Mouse (Mus musculus) right cerebral cortex, postnatal 4 days (tissue): Measurements from ENCODE around the gene Pgrmc1.
A peak's percentile ranks its signal among the peaks of the same experiment; 100 is the strongest.

Experiments used
- DNase-seq: peaks from one replicate; pipeline ENCODE4 v3.0.0-alpha.2; 2022

Gene Pgrmc1

GRCm38 (mm10) chrX:36604040-36604439 is 6.0 kb downstream of the Pgrmc1 start:
- no peak for DNase-seq

GRCm38 (mm10) chrX:36609117-36609516 is 11.1 kb downstream of the Pgrmc1 start:
- DNase-seq = no peak

- no peak for DNase-seq
These were observed 30.1 kb downstream of the Pgrmc1 start for GRCm38 (mm10) chrX:36628102-36628501.

GRCm38 (mm10) chrX:36630771-36631170 is 32.8 kb downstream of the Pgrmc1 start:
- DNase-seq = no peak

GRCm38 (mm10) chrX:36640046-36640445 is 42.0 kb downstream of the Pgrmc1 start:
- peak; percentile 16 for DNase-seq

GRCm38 (mm10) chrX:36644657-36645551 is 46.9 kb downstream of the Pgrmc1 start, which contains the start of gene Akap17b:
Gene Akap17b, minus strand, starts transcription at chrX:36645395.
- DNase-seq = peak; percentile 81
